8 mouse cellular contexts compared by ENCODE assay signal in genomic region chr7:100496371-100496770, GRCm38 (mm10). TPM values are rescaled to one million over a fixed set of nuclear protein-coding genes. Genes with fewer than 3 reads are reported as not detected.
DNase-seq lines count a peak whose midpoint lies in the region; ATAC-seq and TF ChIP-seq lines count a peak whose summit lies in the region.

No protein-coding gene starts in this region.

- no peaks in the 10 kb centered on the region for H3K27me3 ChIP-seq in kidney, embryonic 15.5 days
- H3K27me3 ChIP-seq in hindbrain, embryonic 14.5 days (ENCODE audit: control insufficient read depth, insufficient read depth, low read length): no peaks in the 10 kb centered on the region
- no peaks in the 10 kb centered on the region; the same call in 1 of the 2 replicates for H3K27me3 ChIP-seq in midbrain, embryonic 14.5 days (ENCODE audit: control insufficient read depth, insufficient read depth, low read length)

- 78% methylated on average over 6 of the region's 6 CpGs for whole genome bisulfite sequencing in kidney, embryonic 15.5 days
- WGBS in hindbrain, embryonic 14.5 days: 83% methylated on average over 6 of the region's 6 CpGs
- 86% methylated on average over 6 of the region's 6 CpGs for WGBS in midbrain, embryonic 14.5 days

- peak overlapping the region; percentile 88 for H3K27ac ChIP-seq in kidney, embryonic 15.5 days
- H3K27ac ChIP-seq in bone marrow macrophage, adult 2 months (ENCODE audit: insufficient read depth, low read depth, low read length): peak overlapping the region; percentile 95
- peak overlapping the region; percentile 84 for H3K27ac ChIP-seq in hindbrain, embryonic 14.5 days
- H3K27ac ChIP-seq in midbrain, embryonic 14.5 days (replicated peaks; ENCODE audit: low read depth, low read length): peak overlapping the region; percentile 72

- H3K4me2 ChIP-seq in kidney, embryonic 15.5 days: peak overlapping the region; percentile 97
- H3K4me2 ChIP-seq in hindbrain, embryonic 14.5 days (replicated peaks): peak overlapping the region; percentile 64
- H3K4me2 ChIP-seq in midbrain, embryonic 14.5 days (ENCODE audit: low read length): peak overlapping the region; percentile 23; the same call in 1 of the 2 replicates

- ATAC-seq in kidney, embryonic 15.5 days (replicated peaks; ENCODE audit: low FRiP score): no peak
- ATAC-seq in hindbrain, embryonic 14.5 days (ENCODE audit: low FRiP score): no peak
- ATAC-seq in midbrain, embryonic 14.5 days (ENCODE audit: low FRiP score, low TSS enrichment): no peak

- H3K9ac ChIP-seq in kidney, embryonic 15.5 days: no peak overlapping the region
- no peak overlapping the region for H3K9ac ChIP-seq in hindbrain, embryonic 14.5 days
- H3K9ac ChIP-seq in midbrain, embryonic 14.5 days (replicated peaks; ENCODE audit: low read length): no peak overlapping the region

- no peak for DNase-seq in kidney, adult 8-10 months
- DNase-seq in hindbrain, embryonic 14.5 days (ENCODE audit: low spot score): no peak
- DNase-seq in midbrain, embryonic 14.5 days: no peak
- DNase-seq in cerebellum, postnatal 10 days: no peak
- DNase-seq in adrenal gland, postnatal 4 days (ENCODE audit: low spot score in 2 of 2): no peak
- no peak for DNase-seq in ovary, adult 18-20 months (ENCODE audit: low spot score)

- no peak for TF ChIP-seq POLR2A in bone marrow macrophage, adult 2 months (IDR thresholded peaks at IDR 0.05; ENCODE audit: borderline replicate concordance, low read depth, low read length)

- H3K36me3 ChIP-seq in kidney, embryonic 15.5 days: peaks cover 42% of the 10 kb centered on the region
- H3K36me3 ChIP-seq in hindbrain, embryonic 14.5 days (replicated peaks; ENCODE audit: control insufficient read depth, insufficient read depth): no peaks in the 10 kb centered on the region
- H3K36me3 ChIP-seq in midbrain, embryonic 14.5 days (ENCODE audit: control insufficient read depth, insufficient read depth, low read length): no peaks in the 10 kb centered on the region

- 0 out of 2 replicates have a peak overlapping the region, but pooled peaks have one; percentile 58 for H3K4me3 ChIP-seq in kidney, embryonic 15.5 days (replicated peaks)
- H3K4me3 ChIP-seq in bone marrow macrophage, adult 2 months (ENCODE audit: insufficient read depth, low read length): peak overlapping the region; percentile 61
- H3K4me3 ChIP-seq in hindbrain, embryonic 14.5 days (replicated peaks; ENCODE audit: low read length): no peak overlapping the region
- H3K4me3 ChIP-seq in midbrain, embryonic 14.5 days (replicated peaks; ENCODE audit: low read depth, low read length): no peak overlapping the region

- no peak for TF ChIP-seq CTCF in bone marrow macrophage, adult 2 months (IDR thresholded peaks at IDR 0.05; ENCODE audit: low read depth, low read length)

- H3K4me1 ChIP-seq in kidney, embryonic 15.5 days: peaks cover 51% of the 10 kb centered on the region
- peaks cover 33% of the 10 kb centered on the region for H3K4me1 ChIP-seq in bone marrow macrophage, adult 2 months (ENCODE audit: control insufficient read depth, insufficient read depth, low read length)
- H3K4me1 ChIP-seq in hindbrain, embryonic 14.5 days (replicated peaks; ENCODE audit: control insufficient read depth, insufficient read depth, low read length): peaks cover 32% of the 10 kb centered on the region; the same call in 1 of the 2 replicates
- peaks cover 17% of the 10 kb centered on the region for H3K4me1 ChIP-seq in midbrain, embryonic 14.5 days (ENCODE audit: control insufficient read depth, insufficient read depth, low read length)

- H3K9me3 ChIP-seq in kidney, embryonic 15.5 days (replicated peaks): no peaks in the 10 kb centered on the region
- H3K9me3 ChIP-seq in hindbrain, embryonic 14.5 days (ENCODE audit: control insufficient read depth, low read length): no peaks in the 10 kb centered on the region
- no peaks in the 10 kb centered on the region for H3K9me3 ChIP-seq in midbrain, embryonic 14.5 days (ENCODE audit: control insufficient read depth, low read length)

RNA-seq across cellular contexts. Expression of gene Ucp2, which starts 3.2 kb away (rescaled TPM):
- 191 and 221 TPM in 2 replicates for polyA plus RNA-seq in kidney, embryonic 15.5 days (2015; fragmentation: Nextera tagmentation; extraction: Ambion mirVana)
- polyA plus RNA-seq in bone marrow macrophage, adult 2 months (2012; ENCODE audit: insufficient read depth, insufficient read length, missing spikeins): 1,592 and 1,654 TPM in 2 replicates
- 73.5 and 77.2 TPM in 2 replicates for polyA plus RNA-seq in hindbrain, embryonic 14.5 days (2014; fragmentation: Nextera tagmentation; extraction: Ambion mirVana)
- polyA plus RNA-seq in midbrain, embryonic 14.5 days (2014; fragmentation: Nextera tagmentation; extraction: Ambion mirVana): 47.0 and 55.6 TPM in 2 replicates
- 100 to 1,000 TPM; 344 to 355 TPM for total RNA-seq in adrenal gland, postnatal 4 days (2021)

RNA-seq across cellular contexts. Expression of gene Dnajb13, which starts 18.4 kb away (rescaled TPM):
- polyA plus RNA-seq in kidney, embryonic 15.5 days (2015; fragmentation: Nextera tagmentation; extraction: Ambion mirVana): 0.40 and 0.42 TPM in 2 replicates
- polyA plus RNA-seq in bone marrow macrophage, adult 2 months (2012; ENCODE audit: insufficient read depth, insufficient read length, missing spikeins): 0.63 and 1.5 TPM in 2 replicates
- 6.6 and 10.8 TPM in 2 replicates for polyA plus RNA-seq in hindbrain, embryonic 14.5 days (2014; fragmentation: Nextera tagmentation; extraction: Ambion mirVana)
- polyA plus RNA-seq in midbrain, embryonic 14.5 days (2014; fragmentation: Nextera tagmentation; extraction: Ambion mirVana): 2.0 and 3.7 TPM in 2 replicates
- total RNA-seq in adrenal gland, postnatal 4 days (2021): under 1 TPM in 1 of 2 experiments, not detected in 1; 0.23 TPM

RNA-seq across cellular contexts. Expression of gene Ucp3, which starts 23.6 kb away (rescaled TPM):
- 0.12 and 0.17 TPM in 2 replicates for polyA plus RNA-seq in kidney, embryonic 15.5 days (2015; fragmentation: Nextera tagmentation; extraction: Ambion mirVana)
- polyA plus RNA-seq in bone marrow macrophage, adult 2 months (2012; ENCODE audit: insufficient read depth, insufficient read length, missing spikeins): not detected in 2 replicates
- polyA plus RNA-seq in hindbrain, embryonic 14.5 days (2014; fragmentation: Nextera tagmentation; extraction: Ambion mirVana): not detected in 2 replicates
- not detected in 2 replicates for polyA plus RNA-seq in midbrain, embryonic 14.5 days (2014; fragmentation: Nextera tagmentation; extraction: Ambion mirVana)
- 1 to 10 TPM; 2.7 to 3.6 TPM for total RNA-seq in adrenal gland, postnatal 4 days (2021)

RNA-seq across cellular contexts. Expression of gene Coa4, which starts 40.5 kb away (rescaled TPM):
- 23.3 and 24.9 TPM in 2 replicates for polyA plus RNA-seq in kidney, embryonic 15.5 days (2015; fragmentation: Nextera tagmentation; extraction: Ambion mirVana)
- 25.9 and 29.7 TPM in 2 replicates for polyA plus RNA-seq in bone marrow macrophage, adult 2 months (2012; ENCODE audit: insufficient read depth, insufficient read length, missing spikeins)
- polyA plus RNA-seq in hindbrain, embryonic 14.5 days (2014; fragmentation: Nextera tagmentation; extraction: Ambion mirVana): 14.8 and 16.9 TPM in 2 replicates
- 16.5 and 16.6 TPM in 2 replicates for polyA plus RNA-seq in midbrain, embryonic 14.5 days (2014; fragmentation: Nextera tagmentation; extraction: Ambion mirVana)
- 10 to 100 TPM in 1 of 2 experiments, 1 to 10 TPM in 1; 9.8 to 11.0 TPM for total RNA-seq in adrenal gland, postnatal 4 days (2021)

Comparison
In these comparisons a context has a peak if more than half of its experiments do, and no peak if none do; other contexts are left out.
1. H3K4me2 ChIP-seq: peak in every context shown above with its lines; median percentile 97 in kidney, embryonic 15.5 days; 64 in hindbrain, embryonic 14.5 days; 23 in midbrain, embryonic 14.5 days.
2. H3K4me3 ChIP-seq: peak in kidney, embryonic 15.5 days (single experiment) and bone marrow macrophage, adult 2 months (single experiment); none in hindbrain, embryonic 14.5 days (single experiment) and midbrain, embryonic 14.5 days (single experiment).
3. Peak in every context shown above with its lines, with median percentiles within 50 percentile points of each other: H3K27ac ChIP-seq.